Mouse (Mus musculus) c-Kit-positive CD71-positive TER-119-positive erythroid progenitor cells, embryonic 14.5 days (primary cell): ENCODE measurements around the gene Med24.

Source experiments
- DNase-seq: peaks from one replicate; pipeline ENCODE4 v3.0.0-alpha.2; 2013; ENCODE audit warnings: low spot score

Med24 gene

GRCm38 (mm10) chr11:98729119-98729588, at the start of gene Med24:
Med24 (minus strand) TSS chr11:98729435.
- DNase-seq: peak; percentile 89

- DNase-seq: no peak
These were observed 48.7 kb upstream of the Med24 start for GRCm38 (mm10) chr11:98777888-98778287.

GRCm38 (mm10) chr11:98776843-98777590, 47.8 kb upstream of the Med24 start:
- no peak for DNase-seq

GRCm38 (mm10) chr11:98776052-98776764, 47.0 kb upstream of the Med24 start:
- DNase-seq: no peak

GRCm38 (mm10) chr11:98775348-98776051, 46.3 kb upstream of the Med24 start:
- peak; percentile 79 for DNase-seq

GRCm38 (mm10) chr11:98774582-98775347, 45.5 kb upstream of the Med24 start, which contains the start of gene Nr1d1:
Nr1d1 (minus strand) TSS chr11:98775333.
- DNase-seq: no peak

- DNase-seq: peak; percentile 97
These were observed 44.5 kb upstream of the Med24 start for GRCm38 (mm10) chr11:98773635-98774295.

- DNase-seq: no peak
These were observed 43.5 kb upstream of the Med24 start for GRCm38 (mm10) chr11:98772667-98773171.

GRCm38 (mm10) chr11:98771844-98772525, 42.8 kb upstream of the Med24 start:
- DNase-seq: no peak

- no peak for DNase-seq
These were observed 41.9 kb upstream of the Med24 start for GRCm38 (mm10) chr11:98771131-98771530.

- no peak for DNase-seq
These were observed 41.1 kb upstream of the Med24 start for GRCm38 (mm10) chr11:98770096-98770975.

- no peak for DNase-seq
These were observed 40.0 kb upstream of the Med24 start for GRCm38 (mm10) chr11:98769007-98769954.

- DNase-seq: peak; percentile 66
These were observed 39.1 kb upstream of the Med24 start for GRCm38 (mm10) chr11:98768127-98769006.

- no peak for DNase-seq
These were observed 38.5 kb upstream of the Med24 start for GRCm38 (mm10) chr11:98767713-98768112.

GRCm38 (mm10) chr11:98767276-98767675, 38.0 kb upstream of the Med24 start:
- peak; percentile 67 for DNase-seq

GRCm38 (mm10) chr11:98766816-98767215, 37.6 kb upstream of the Med24 start:
- DNase-seq: no peak

GRCm38 (mm10) chr11:98766346-98766745, 37.1 kb upstream of the Med24 start:
- DNase-seq: no peak
